Mouse (Mus musculus) skeletal muscle tissue, postnatal 0 days (tissue): ENCODE data around the gene Sprr2a1. TPM values are rescaled to one million over a fixed set of nuclear protein-coding genes. Genes with fewer than 3 reads are reported as not detected.

ENCODE experiments used
- polyA plus RNA-seq: library from polyadenylated mRNA; unstranded; fragments of >200 nt; fragmentation: Nextera tagmentation; extraction: Ambion mirVana; gene quantifications from 2 replicates; pipeline ENCODE4 v1.2.1, GENCODE M21; 2015

Sprr2a1 gene
- polyA plus RNA-seq, result not detected in 2 replicates

GRCm38 (mm10) chr3:92215569-92215968 lies at the start of gene Sprr2a1, which contains the start of gene Sprr2a2:
Gene Sprr2a1, plus strand, starts transcription at chr3:92215799.
Gene Sprr2a2, plus strand, starts transcription at chr3:92215920.

Other genes with a start within 250 kb of the Sprr2a1 start
- not detected in 2 replicates for gene Pglyrp3, start 201.2 kb upstream of the Sprr2a1 start, polyA plus RNA-seq
- gene Lor, start 132.7 kb upstream of the Sprr2a1 start, polyA plus RNA-seq, result 79.3 TPM in 1 of 2 replicates, not detected in the other
- not detected in 2 replicates for gene Prr9, start 91.9 kb upstream of the Sprr2a1 start, polyA plus RNA-seq
- gene Lelp1, start 73.1 kb upstream of the Sprr2a1 start, polyA plus RNA-seq, result not detected in 2 replicates
- gene Sprr2a2, start 121 bp downstream of the Sprr2a1 start, polyA plus RNA-seq, result 0.35 and 8.7 TPM in 2 replicates
- 0.76 TPM in 1 of 2 replicates, not detected in the other for gene Sprr2a3, start 69.6 kb downstream of the Sprr2a1 start, polyA plus RNA-seq
- gene Sprr2b, start 100.8 kb downstream of the Sprr2a1 start, polyA plus RNA-seq, result not detected in 2 replicates
- 1.0 TPM in 1 of 2 replicates, not detected in the other for gene Sprr2d, start 123.3 kb downstream of the Sprr2a1 start, polyA plus RNA-seq
- gene Sprr2e, start 136.3 kb downstream of the Sprr2a1 start, polyA plus RNA-seq, result not detected in 2 replicates
- not detected in 2 replicates for gene Sprr2f, start 149.4 kb downstream of the Sprr2a1 start, polyA plus RNA-seq
- 0.84 TPM in 1 of 2 replicates, not detected in the other for gene Sprr2h, start 169.9 kb downstream of the Sprr2a1 start, polyA plus RNA-seq
- not detected in 2 replicates for gene Sprr2i, start 192.2 kb downstream of the Sprr2a1 start, polyA plus RNA-seq
- not detected in 2 replicates for gene Sprr2j-ps, start 202.3 kb downstream of the Sprr2a1 start, polyA plus RNA-seq
- 8.4 and 11.3 TPM in 2 replicates for gene Gm9774, start 213.6 kb downstream of the Sprr2a1 start, polyA plus RNA-seq
- gene Sprr2k, start 216.8 kb downstream of the Sprr2a1 start, polyA plus RNA-seq, result not detected in 2 replicates
- gene Sprr1b, start 223.0 kb downstream of the Sprr2a1 start, polyA plus RNA-seq, result 2.6 TPM in 1 of 2 replicates, not detected in the other
- gene Sprr3, start 242.9 kb downstream of the Sprr2a1 start, polyA plus RNA-seq, result not detected in 2 replicates